Mouse (Mus musculus): ENCODE measurements around the gene Nt5dc1.
"Not testable (repeated sequence)": the region's sequence is repeated elsewhere in the genome, so short reads cannot be mapped to it uniquely, and the experiment has no call there.

The Nt5dc1 gene

GRCm38 (mm10) chr10:34418204-34418756 is at the start of gene Nt5dc1:
Gene Nt5dc1 (minus strand): TSS chr10:34418552.
- peak; percentile 83 for DNase-seq (ENCODE audit: low read depth, low spot score)

DNA sequence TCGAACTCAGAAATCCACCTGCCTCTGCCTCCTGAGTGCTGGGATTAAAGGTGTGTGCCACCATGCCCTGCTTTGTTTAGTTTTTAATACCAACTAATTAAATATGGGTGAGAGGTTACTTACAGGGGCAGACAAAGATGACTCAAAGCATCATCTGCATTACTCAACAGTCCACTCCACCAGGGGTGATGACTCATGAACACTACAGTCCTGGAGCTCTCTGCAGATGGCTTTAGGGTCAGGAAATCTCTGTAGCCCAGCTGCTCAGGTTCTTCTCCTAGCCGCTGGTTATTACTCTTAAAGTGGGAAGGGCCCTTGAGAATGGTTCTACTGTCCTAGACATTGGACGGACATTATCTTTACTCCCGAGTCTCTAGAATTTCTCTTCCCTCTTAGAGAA is 46.0 kb upstream of the Nt5dc1 start:
- DNase-seq (ENCODE audit: low read depth, low spot score), result no peak

DNA sequence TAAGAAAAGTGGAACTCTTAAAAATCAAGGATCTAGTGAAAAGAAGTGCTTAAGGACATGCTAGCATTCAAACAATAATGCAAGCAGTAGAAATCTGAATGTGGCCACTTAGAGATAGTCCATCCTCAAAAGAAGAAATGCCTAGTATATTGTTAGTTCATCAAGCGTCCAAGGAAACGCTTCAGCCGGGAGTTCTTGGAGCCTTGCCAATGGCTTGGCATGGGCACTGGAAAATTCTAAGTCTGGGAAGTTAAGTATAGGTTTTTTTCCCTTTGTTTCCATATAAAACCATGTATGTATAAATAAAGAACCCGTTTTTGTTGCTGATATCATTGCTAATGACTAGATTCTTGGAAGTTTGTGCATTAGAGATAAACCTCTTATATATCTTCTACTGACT is 43.1 kb upstream of the Nt5dc1 start:
- DNase-seq (ENCODE audit: low read depth, low spot score), result no peak

DNA sequence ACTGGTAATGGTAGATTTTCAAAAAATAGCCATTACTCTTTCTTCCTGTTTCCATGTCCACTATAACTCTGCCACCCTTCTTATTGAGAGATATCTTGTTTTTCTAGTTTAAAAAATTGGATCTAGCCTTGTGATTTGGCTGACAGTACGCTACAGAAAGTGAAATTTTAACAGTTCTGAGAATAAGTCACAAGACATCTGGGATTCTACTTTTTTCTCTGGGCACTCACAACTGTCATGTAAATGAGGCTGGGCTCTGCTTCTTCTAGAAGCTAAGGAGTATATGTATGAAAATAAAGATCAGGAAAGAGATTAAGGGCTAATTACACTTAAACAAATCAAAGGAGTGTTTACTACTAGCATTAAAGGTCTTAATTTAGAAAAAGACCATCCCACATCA is 31.1 kb upstream of the Nt5dc1 start:
- DNase-seq (ENCODE audit: low read depth, low spot score), result no peak

DNA sequence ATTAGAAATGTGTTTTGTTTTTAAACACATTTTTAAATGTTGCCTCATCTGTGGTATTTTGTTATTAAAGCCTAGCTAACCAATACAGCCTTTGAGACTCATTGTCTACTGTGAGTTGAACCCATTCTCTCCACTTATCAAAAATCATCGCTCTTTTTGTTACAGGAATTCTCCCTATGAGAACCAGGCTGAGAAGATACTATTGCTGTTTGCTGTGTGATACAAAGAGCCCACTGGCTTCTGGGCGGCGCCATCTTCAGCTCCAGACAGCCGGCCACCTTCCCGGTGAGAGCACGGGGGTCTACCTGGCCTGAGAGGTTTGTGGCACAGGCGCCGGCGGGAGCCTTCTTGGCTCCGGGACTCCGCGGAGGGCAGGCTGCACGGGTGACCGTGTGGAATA is 15.8 kb upstream of the Nt5dc1 start:
- not testable (repeated sequence) for DNase-seq (ENCODE audit: low read depth, low spot score)

DNA sequence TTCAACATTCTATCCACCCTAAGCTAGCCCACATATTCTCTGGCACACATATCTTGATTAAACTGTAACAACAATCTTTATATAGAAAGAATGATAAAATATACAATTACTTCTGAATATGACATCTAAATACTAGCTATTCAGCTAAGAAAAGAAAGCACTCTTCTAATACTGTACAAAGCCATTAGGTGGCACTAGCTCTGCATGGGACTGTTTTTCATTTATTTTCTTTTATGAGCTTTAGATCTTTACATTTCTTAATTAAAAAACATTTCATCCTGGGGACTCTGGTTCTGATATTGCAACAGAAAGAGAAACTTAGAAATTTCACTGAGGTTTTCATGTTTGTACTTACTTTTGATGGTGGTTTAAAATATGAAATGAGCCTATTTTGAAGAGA is 13.4 kb upstream of the Nt5dc1 start:
- DNase-seq (ENCODE audit: low read depth, low spot score), result no peak

DNA sequence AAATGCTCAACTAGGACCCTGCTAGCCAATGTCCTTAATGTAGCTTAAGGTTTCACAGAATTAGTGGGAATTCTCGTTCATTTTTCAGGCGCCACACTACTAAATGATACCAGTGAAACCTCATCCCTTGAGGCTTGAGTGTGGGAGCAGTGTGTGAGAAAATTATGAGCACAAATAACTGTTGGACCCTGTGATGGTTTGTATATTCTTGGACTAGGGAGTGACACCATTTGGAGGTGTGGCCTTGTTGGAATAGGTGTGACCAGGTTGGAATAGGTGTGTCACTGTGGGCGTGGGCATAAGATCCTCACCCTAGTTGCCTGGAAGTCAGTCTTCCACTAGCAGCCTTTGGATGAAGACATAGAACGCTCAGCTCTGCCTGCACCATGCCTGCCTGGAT is 442 bp upstream of the Nt5dc1 start:
- DNase-seq (ENCODE audit: low read depth, low spot score), result not testable (repeated sequence)

DNA sequence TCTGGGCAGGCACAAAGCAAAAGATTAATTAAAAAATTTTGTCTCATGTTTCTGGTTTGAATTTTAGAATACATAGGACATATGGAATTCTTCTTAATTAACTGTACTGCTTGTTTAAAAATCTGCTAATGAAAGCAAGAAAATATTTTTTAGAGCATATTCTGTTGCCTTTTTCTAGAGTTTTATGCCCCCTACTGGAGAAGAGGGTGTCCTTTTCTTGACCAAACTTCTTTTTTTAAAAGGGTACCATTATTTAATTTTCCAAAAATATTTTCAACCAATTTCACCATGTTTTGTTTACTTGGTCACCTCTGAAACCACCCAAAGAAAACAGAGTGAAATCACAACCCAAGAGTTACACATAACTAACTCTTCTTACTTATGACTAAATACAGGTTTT is 19.1 kb downstream of the Nt5dc1 start:
- DNase-seq (ENCODE audit: low read depth, low spot score), result no peak

- DNase-seq (ENCODE audit: low read depth, low spot score), result no peak
These were observed 21.4 kb downstream of the Nt5dc1 start for GRCm38 (mm10) chr10:34396959-34397358.

DNA sequence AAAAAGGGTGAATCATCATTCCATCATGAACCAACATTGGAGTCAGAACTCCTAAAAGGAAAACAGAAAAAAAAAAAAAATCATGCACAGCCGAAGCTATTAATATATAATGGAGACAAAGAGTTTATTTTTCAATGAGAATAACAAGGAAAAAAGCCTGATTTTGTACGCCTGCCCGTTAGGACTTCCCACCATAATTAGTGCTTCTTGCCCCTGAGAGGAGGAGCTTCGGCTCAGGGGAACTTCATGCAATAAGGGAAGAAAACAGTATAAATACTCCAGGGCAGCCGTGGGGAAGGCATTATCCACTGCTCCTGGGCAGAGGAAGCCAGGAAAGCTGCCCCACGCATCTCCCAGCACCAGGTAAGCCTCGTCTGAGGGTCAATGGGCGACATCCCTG is 28.7 kb downstream of the Nt5dc1 start, which contains the start of gene Col10a1:
Gene Col10a1 (plus strand): TSS at position 301 of the 400 bp plus-strand sequence.
- DNase-seq (ENCODE audit: low read depth, low spot score), result no peak

DNA sequence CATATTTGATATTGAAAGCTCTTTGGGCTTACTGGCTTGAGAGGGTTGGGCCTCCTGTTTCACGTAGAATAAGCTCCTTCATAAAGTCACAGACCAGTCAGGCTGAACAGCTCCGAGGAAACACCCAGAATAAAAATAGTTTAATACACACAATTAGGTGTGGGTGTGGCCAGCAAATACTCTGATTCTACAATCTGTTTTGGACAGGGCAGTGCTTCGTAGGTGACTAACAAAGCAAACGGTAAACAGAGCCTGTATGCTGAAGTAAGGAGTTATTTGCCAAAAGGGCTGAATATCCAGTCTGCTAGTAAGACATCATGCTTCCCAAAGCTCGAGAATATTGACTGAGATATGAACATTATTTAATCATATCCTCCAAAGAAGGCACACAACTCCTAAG is 32.7 kb downstream of the Nt5dc1 start:
- DNase-seq (ENCODE audit: low read depth, low spot score), result no peak

- no peak for DNase-seq (ENCODE audit: low read depth, low spot score)
These were observed 45.0 kb downstream of the Nt5dc1 start for GRCm38 (mm10) chr10:34373332-34373731.

- no peak for DNase-seq (ENCODE audit: low read depth, low spot score)
These were observed 50.2 kb downstream of the Nt5dc1 start for GRCm38 (mm10) chr10:34368138-34368537.

GRCm38 (mm10) chr10:34363756-34364155 is 54.6 kb downstream of the Nt5dc1 start:
- no peak for DNase-seq (ENCODE audit: low read depth, low spot score)

- no peak for DNase-seq (ENCODE audit: low read depth, low spot score)
These were observed 60.1 kb downstream of the Nt5dc1 start for GRCm38 (mm10) chr10:34358263-34358662.

DNA sequence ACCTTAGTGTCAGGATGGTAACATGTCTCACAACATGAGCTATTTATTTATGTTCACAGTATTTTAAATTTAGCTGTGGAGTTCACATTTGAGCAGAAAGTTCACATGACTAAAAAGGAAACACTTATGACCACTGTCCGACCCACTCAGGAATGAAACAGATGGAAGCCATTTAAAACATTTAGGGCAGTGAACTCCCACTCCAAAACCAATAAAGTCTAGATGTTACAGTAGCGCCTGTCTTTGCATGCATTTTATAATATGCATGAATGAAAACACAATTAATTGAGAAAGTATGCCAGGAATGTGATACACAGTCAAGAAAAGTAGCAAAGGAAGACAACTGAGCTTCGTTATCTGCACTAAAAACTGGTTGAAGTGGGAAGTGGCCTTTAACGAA is 66.2 kb downstream of the Nt5dc1 start:
- no peak for DNase-seq (ENCODE audit: low read depth, low spot score)

- no peak for DNase-seq (ENCODE audit: low read depth, low spot score)
These were observed 76.5 kb downstream of the Nt5dc1 start for GRCm38 (mm10) chr10:34341886-34342285.

DNA sequence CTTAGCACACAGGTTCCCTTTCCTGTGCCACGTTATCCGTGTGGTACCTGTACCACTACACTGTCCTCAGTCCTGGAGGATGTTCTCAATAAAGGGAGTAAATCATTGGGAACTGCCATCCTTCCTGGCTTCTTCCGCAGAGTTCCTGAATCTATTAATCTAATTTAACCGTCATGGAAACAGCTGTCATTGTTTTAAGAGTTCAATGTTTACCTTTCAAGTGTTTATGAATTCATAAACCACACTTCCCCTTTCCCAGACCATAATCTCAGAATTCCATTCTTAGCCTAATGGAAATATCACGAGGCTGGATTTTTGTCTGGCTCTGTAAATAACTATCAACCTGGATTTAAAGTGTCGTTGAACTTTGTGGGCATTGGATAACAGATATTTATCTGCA is 77.3 kb downstream of the Nt5dc1 start:
- DNase-seq (ENCODE audit: low read depth, low spot score), result no peak

DNA sequence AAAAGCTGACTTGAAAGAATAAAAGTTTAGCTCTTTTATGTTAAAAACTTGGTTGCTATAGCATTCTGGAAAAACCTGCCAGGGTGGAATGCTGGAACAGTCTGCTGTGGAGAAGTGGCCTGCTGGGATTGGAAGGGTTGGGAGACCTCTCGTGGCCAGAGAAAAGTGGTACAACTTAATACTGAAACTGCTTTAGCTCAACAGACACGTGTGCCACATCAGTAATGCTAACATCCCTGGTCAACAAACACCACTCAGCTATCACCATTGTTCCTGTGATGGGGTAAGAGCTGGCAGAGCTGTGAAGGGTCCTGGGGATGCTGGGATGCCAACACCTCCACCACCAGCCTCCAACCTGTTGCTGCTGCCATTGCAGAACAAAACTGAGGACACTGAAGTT is 90.0 kb downstream of the Nt5dc1 start:
- DNase-seq (ENCODE audit: low read depth, low spot score), result peak; percentile 36

DNA sequence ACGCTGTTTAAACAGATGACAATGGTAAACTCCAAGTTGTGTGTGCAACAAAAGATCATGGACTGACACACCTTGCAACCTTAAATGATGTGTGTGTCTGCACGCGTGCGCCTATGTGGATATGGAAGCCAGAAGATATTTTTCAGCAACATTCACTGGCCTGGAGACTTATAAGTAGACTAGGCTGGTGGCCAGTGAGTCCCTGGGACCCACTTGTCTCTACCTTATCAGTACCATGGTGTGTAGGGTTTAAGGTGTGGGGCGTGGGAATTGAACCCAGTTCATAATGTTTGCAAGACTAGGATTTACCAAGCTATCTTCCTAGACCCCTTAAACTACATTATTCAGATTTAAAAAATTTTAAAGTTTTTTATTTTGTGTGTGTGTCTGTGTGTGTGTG is 91.2 kb downstream of the Nt5dc1 start:
- DNase-seq (ENCODE audit: low read depth, low spot score), result no peak

- no peak for DNase-seq (ENCODE audit: low read depth, low spot score)
These were observed 91.7 kb downstream of the Nt5dc1 start for GRCm38 (mm10) chr10:34326701-34327100.

GRCm38 (mm10) chr10:34320809-34321208 is 97.5 kb downstream of the Nt5dc1 start:
- no peak for DNase-seq (ENCODE audit: low read depth, low spot score)

DNA sequence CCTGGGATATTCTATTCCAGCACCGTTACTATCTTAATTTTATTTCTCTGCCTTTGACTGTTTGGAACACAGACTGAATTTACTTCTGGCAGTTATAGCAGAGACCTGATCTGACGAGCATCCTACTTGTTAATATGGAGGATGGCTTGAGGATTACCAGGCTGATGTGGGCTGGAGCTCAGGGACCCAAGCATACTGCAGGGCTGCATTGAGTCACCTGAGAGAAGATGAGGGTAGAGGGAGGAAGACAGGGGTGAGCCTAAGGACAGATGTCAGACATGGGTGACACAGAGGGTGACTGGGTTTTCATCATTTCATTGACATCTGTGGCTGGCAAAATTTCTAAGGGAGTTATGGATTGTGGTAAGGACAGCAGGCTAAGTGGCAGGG is 101.1 kb downstream of the Nt5dc1 start:
- DNase-seq (ENCODE audit: low read depth, low spot score), result no peak

DNA sequence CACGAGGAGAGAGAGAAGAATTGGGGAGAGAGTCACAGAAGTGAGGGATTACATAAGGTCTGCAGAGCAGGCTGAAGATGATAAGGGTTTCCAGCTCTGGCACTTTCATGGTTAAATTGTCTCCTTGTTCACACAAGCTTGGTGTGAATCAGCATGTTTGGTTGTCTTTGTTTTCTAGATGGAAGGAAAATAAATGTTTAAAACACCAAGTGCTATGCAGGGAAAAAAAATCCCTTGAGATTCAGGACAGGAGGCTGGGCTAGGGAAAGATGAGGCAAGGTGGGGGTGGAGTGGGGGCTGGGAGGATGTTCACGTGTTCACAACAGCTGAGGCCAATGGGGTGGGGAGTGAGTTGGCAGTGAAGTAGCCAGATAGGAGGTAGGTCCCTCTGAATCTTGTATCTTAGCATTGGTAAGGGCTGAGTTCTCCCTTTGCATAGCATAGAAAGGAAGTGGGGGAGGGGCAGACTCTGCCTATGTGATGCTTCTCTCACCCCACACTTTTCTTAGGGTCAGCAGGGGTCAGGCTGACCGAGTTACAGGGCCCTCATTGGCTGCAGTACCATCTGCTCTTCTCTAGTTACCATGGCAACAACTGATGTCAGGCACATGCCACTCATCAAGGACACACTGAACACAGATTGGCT is 101.7 kb downstream of the Nt5dc1 start:
- peak; percentile 46 for DNase-seq (ENCODE audit: low read depth, low spot score)

Data from retina, postnatal 7 days (tissue).